Mouse (Mus musculus): Measurements from ENCODE around the gene Olfr787.

Olfr787 gene

DNA sequence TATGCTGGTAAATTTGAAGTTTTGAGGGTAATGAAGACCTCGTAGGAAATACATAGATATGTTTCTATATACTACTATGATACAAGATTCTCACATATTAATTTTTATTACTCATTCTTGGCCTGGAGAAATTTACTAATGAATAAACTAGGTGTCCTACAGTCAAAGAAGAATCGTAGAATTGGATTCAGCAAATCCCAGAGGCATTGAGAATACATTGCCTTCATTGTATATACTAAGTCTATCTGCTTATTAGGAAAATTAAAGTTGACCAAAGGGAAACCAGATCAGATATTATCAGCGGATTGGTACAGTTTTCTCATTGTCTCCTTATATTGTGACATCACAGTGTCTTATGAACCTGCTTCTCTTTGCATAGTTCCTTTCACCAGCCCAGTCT is at the start of gene Olfr787:
TSS of gene Olfr787 (plus strand) at position 301 of the 400 bp plus-strand sequence.
- DNase-seq (ENCODE audit: low read depth, low spot score): no peak

DNA sequence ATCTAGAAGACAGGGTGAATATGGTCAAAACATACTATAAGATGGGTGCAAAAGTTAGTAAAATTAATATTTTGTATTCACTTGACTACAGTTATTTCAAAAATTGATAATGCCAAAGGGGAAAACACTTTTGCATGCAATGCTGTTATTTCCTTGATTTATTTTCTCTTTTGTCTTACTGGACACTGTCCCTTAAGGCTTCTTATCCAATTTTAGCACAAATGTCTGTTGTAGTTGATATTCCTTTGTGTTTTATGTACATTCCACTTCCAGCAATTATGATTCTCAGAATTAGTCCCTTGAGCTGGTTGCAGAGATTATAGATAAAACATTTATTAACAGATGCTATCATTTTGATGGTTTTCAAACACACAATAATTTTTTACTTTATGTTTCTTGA is 34.7 kb upstream of the Olfr787 start, which contains the start of gene Olfr786:
TSS of gene Olfr786 (plus strand) at position 301 of the 400 bp plus-strand sequence.
- DNase-seq (ENCODE audit: low read depth, low spot score): no peak

DNA sequence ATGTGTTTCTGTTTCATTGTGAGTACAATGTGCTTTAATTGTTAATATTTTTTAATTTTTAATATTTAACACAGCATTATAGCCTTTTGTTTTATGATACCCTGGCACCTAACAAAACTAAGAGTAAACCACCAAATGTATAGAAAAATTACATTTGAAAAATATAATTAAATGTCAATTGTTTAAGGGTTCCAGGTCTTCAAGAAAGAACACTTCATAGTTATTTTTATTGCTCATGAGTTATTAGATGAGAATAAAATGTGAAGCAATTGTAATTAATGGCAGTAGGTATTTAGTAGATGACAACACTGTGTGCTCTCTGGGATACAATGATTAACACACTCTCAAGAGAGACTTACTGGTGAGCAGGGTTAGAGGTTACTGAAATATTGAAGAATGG is 9.0 kb downstream of the Olfr787 start, which contains the start of gene Olfr788:
TSS of gene Olfr788 (plus strand) at position 301 of the 400 bp plus-strand sequence.
- no peak for DNase-seq (ENCODE audit: low read depth, low spot score)

DNA sequence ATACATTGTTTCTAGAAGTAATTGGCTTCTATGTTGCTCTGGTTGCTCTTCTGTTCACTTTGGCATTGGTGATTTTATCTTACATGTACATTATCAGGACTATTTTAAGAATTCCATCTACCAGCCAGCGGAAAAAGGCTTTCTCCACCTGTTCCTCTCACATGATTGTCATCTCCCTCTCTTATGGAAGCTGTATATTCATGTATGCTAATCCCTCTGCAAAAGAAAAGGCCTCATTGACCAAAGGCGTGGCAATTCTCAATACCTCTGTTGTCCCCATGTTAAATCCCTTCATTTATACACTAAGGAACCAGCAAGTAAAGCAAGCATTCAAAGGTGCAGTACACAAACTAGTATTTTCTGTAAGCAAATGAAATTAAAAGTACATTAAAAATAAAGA is 11.6 kb downstream of the Olfr787 start:
- DNase-seq (ENCODE audit: low read depth, low spot score): no peak

- DNase-seq (ENCODE audit: low read depth, low spot score): no peak
Measured at GRCm38 (mm10) chr10:129473723-129474122, 12.1 kb downstream of the Olfr787 start.

- no peak for DNase-seq (ENCODE audit: low read depth, low spot score)
Measured at GRCm38 (mm10) chr10:129484452-129484851, 22.8 kb downstream of the Olfr787 start, which contains the start of gene Olfr789. Gene Olfr789, plus strand, starts transcription at chr10:129484752.

DNA sequence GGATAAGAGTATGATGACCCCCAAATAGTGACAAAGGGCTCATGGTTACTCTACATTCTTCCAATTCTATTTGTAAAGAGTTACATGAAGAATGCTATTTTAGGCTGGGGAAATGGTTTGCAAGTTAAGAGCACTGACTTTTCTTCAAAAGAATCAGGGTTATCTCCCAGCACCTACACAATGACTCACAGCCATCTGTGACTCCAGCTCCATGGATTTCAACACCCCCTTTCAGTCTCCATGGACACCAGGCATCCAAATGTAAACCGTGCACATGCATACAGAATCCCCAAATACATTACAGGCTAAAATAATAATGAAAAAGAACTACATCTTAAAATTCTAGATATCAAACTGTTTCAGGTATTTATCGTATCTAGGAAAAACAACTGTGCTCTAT is 28.4 kb downstream of the Olfr787 start:
- no peak for DNase-seq (ENCODE audit: low read depth, low spot score)

GRCm38 (mm10) chr10:129498192-129498591 is 36.5 kb downstream of the Olfr787 start, which contains the start of gene Olfr790:
Gene Olfr790, plus strand, starts transcription at chr10:129498492.
- no peak for DNase-seq (ENCODE audit: low read depth, low spot score)
